Mouse (Mus musculus) megakaryocyte-erythroid progenitor cell, adult 5-6 weeks (primary cell): ENCODE data around the gene Agt. TPM values are rescaled to one million over a fixed set of nuclear protein-coding genes. Genes with fewer than 3 reads are reported as not detected.

Experiments
- ATAC-seq: replicated peaks from 2 replicates; pipeline ENCODE4 v1.8.0; 2016; ENCODE audit warnings: mild to moderate bottlenecking, inconsistent platforms; ENCODE audit not compliant: severe bottlenecking, poor library complexity, low FRiP score, low TSS enrichment
- total RNA-seq, 2 experiments: library from RNA; stranded (forward) in 1 of 2; stranded (reverse) in 1 of 2; fragments of 200-1000, 215-1000 nt in 1 of 2; fragments of >200 nt in 1 of 2; fragmentation: Nextera tagmentation in 1 of 2; gene quantifications; 2 replicates each; pipeline ENCODE4 v1.2.3; 2014 to 2017

Gene Agt
- total RNA-seq (2014; fragmentation: Nextera tagmentation) (not detected in 2 replicates), total RNA-seq (2017) (not detected in 2 replicates)

DNA sequence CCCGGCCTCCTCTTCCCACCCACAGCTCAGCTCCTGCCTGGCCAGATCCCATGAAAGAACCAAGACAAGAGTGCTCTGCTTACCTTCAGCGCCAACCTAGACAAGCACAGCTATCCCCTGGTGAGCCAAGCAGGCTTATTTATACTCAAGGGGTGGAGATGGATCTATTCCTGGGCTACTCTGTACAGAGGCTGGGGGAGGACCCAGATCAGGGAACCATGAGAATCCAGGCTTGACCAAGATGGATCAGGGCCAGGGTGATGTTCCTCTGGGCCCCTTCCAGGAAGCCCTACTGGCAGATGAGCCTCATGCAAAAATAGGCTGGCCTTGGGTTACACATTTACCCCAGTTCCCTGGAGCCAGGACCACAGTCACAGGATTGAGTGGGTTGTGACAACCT, at the start of gene Agt:
Gene Agt (minus strand): TSS at position 114 of the 400 bp plus-strand sequence.
- ATAC-seq: no peak

DNA sequence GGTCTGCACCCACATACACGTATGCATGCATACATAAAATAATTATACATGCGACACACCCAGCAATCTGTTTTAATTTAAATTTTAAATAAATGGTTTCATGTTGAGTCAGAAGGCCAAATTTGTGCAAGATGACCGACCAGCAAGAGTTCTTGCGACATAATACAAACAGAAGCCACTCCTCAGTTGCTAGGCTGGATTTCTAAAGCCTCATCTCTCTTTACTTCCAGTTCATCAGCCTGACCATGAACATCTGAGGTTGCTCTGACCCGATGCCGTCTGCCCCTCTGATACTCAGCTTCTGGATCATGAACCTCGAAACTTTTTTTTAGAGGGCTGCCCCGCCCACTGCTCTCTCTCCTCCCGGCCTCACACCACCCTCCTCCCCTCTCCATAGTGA, 48.7 kb upstream of the Agt start:
- ATAC-seq: no peak

DNA sequence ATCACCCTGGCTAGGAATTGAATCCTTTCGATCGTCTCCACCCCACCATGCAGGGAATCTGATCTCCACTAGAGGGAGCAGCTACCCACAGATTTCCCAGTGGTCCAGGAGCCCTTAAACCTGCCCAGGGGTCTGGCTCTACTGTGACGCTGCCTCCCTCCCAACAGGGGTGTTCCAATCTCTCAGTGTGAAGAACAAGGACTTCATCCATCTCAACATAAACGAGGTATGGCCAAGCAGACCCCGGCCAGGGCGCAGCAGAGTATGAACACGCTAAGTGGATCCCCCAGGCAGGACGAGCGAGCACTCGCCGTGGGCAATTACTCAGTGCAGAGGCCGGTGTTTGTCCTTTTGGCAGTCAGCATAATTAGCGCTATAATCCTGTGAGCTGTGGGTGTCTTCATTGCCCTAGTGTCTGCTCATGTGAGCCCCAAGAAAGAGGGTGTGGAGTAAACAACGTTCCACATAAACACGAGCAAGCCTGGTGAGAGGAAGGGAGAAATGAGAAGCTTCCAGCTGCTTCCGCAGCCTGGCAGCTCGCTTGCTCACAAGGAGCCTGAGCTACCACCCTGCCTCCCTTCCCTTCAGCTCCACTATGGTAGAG, 47.9 kb upstream of the Agt start:
- peak; percentile 89 for ATAC-seq

DNA sequence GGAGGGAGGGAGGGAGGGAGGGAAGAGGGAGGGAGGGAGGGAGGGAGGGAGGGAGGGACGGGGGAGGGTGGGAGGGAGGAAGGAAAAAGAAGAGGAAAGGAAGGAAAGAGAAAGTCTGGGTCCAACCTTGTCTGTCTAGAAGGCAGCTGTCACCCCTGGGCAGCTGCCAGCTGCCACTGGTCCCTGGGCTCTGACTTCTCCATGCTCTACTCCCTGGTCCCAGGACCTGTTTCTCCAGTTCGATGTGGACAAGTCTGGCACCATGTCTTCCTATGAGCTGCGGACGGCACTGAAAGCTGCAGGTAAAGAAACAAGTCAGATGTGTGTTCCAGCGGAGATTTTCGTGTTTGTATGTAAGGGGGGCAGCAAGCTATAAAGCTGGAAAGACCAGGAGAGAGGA, 44.8 kb upstream of the Agt start:
- no peak for ATAC-seq

DNA sequence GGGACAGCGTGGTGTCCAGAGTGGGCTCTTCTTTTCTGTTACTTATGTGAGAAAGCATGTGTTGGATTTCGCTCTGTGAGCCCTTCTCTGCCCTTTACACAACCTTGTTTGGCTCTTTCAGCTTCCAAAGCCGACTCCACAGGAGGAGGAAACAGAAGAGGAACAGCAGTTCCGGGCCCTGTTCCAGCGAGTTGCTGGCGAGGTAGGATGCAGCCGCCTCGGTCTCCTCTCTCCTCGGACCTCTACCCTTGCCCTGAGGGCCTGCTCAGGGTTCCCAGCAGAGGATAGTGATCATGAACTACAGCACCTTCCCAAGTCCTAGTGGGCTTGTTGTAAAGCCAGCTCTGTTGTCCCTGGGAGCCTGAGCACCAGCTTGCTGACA, 39.5 kb upstream of the Agt start:
- ATAC-seq: no peak

GRCm38 (mm10) chr8:124608239-124608971, 38.9 kb upstream of the Agt start:
- ATAC-seq: peak; percentile 37; the same call in 1 of the 2 replicates

DNA sequence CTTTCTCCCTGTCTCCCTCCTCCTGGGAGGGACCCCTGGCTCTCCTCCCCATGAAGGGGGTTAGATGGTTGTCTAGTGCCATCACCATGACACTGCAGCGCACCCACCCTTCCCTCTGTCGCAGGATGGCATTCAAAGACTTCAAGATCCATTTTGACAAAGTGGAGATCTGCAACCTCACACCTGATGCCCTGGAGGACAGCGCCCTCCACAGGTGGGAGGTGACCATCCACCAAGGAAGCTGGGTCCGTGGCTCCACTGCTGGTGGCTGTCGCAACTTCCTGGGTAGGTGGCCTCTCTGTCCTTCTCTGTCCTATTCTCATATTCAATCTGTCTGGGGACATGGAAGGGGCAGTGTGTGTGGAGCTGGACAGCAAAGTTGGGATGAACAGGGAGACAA, 34.6 kb upstream of the Agt start:
- ATAC-seq: no peak

GRCm38 (mm10) chr8:124589393-124589792, 19.9 kb upstream of the Agt start:
- no peak for ATAC-seq

DNA sequence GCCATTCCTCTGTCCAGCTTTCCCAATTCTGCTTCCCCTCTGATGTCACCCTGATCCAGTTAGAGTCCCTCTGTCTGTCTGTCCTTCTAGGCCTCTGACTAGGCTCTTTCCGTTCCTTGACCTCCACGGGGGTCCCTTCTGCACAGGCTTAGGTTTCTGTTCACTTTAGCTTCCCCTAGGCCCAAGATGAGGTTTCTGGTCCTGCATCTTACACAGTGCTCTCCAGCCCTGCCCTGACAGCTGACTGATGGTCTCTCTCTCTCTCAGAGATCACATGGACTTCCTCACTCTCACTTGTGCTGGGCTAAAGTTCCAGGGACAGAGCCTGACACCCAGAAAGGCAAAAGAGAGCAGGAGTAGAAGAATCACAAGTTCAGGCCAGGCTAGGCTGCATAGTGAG, 17.1 kb upstream of the Agt start:
- ATAC-seq: no peak

DNA sequence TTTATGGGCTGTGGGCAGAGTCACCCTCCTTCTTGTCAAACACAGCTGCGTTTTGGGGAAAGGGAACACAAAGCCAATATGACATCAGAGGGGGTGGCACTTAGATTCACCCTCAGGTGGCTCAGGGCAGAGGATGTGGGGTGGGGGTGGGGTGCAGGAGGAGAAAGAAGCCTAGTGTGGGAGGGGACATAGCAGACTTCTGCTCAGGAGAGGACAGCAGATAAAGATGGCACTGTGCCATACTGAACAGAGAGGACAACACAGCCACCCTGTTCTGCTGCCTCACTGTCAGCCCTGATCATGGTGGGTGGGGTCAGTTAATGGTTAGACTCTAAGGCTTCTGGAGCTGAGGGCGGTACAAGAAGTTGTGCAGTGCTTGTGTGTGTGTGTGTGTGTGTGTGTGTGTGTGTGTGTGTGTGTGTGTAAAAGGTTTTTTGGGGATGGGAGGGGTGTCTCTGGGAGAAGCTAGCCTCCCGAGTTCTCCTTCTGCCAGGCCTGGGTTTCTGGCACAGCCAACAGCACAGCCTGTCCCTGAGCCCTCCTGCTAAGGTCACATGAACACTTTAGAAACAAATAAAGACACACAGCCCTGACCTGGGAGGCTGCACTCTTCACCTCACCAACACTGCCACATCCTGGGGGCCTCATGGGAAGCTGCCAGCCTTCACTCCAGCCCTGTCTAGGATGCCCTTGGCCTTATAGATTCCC, 16.4 kb upstream of the Agt start:
- ATAC-seq: peak; percentile 90

DNA sequence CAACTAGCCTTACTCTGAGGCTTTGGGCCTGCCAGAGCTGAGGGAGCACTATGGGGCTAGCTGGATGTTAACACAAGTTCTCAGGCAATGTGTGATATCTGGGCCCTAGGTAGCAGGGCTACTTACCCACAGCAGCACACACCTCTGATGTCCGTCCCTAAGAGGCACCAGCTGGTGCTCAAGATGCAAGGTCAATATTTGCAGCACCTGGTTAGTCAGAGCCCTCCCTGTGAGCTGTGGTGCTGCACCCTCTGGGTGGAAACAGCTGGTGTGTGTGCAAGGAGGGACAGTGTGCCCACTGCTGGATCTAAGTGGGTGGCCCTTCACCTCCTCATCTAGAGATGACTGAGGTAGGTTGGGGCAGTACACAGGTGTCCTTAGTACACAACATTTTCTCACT, 7.2 kb upstream of the Agt start:
- no peak for ATAC-seq

- ATAC-seq: no peak
Observed at GRCm38 (mm10) chr8:124575811-124576210, 6.3 kb upstream of the Agt start, which contains the start of gene Capn9. Gene Capn9, plus strand, starts transcription at chr8:124576111.

DNA sequence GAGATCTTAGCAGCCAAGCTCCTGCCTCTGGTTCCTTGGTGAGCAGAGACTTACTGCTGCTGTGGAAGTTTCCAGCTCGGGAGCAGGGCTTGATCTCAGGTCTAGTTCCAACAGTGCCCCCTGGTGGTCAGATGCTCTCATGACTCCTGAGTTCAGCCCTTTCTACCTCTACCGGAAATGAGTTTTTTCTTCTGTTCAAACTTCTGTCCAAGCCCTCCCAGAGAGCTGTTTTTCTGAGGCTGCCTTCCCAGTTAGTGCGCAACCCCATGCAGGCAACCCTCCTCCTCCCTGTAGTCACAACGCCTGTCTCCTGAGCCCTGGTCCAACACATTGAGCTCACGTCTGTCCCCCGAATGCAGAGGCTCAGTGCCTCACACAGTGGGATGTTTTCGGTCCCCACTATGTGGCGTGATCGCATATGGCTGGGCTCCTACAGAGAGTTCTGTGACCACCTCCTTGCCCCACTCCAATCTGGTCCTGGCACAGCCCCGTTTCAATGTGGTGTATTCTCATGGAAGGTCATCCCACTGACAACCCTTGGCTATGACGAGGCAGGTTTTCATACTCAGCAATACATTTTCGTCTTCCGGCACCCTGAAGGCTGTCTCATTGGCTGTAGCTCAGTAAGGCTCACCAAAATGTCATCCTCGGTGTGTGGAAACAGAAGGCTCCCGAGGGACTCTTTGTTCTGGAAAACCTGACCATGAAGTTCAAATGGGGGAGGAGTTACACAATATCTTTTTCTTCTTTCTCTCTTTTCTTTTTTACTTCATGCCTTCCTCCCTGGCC, 4.2 kb upstream of the Agt start:
- peak; percentile 86 for ATAC-seq

- no peak for ATAC-seq
Observed at GRCm38 (mm10) chr8:124572430-124572775, 2.9 kb upstream of the Agt start.

DNA sequence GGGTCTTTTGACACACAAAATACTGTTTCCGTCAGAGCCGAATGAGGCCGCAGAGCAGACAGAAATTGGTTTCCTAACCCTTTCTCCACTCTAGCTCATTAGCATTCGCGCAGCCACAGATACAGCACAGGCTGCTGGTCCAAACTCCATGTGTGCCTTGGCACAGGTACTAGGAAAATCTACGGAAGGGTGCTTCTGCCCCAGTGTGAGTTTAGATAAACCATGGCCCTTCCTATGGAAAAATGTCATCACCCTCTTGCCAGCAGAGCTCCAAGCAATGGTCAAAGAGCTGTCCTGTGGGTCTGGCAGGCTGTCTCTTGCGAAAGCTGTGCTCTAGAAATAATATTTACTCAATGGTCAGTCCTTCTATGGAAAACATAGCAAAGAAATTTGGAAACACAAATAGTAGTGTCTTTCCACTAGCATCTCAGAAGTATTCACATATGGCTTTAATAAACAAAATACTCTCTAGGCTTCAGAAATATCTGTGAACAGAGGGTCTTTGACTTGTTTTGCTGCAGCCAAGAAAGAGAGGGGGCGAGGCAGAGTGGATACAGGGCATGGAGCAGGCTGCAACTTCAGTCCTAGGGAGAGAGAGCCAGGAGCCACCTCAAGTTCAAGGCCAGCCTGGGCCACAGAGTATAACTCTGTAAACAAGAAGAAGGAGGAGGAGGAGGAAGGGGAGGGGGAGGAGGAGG, 2.4 kb upstream of the Agt start:
- ATAC-seq: no peak

DNA sequence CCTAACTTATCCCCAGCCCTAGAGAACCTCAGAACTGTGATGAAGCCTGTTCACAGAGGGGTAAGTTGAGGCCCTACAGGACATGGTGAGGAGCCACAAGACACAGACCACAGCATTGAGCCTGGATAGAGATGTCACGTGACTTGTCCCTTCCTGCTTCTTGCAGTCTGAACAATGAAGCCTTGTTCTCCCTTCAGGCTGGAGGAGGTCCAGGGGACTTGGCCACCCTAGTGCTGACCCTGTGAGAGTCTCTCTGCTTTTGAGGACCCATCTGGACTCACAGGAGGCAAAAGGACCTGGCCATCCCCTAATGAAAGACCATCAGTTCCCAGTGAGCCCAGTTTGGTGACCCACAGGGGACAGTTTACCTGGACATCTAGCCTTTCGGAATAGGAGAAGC, 406 bp downstream of the Agt start:
- no peak for ATAC-seq

DNA sequence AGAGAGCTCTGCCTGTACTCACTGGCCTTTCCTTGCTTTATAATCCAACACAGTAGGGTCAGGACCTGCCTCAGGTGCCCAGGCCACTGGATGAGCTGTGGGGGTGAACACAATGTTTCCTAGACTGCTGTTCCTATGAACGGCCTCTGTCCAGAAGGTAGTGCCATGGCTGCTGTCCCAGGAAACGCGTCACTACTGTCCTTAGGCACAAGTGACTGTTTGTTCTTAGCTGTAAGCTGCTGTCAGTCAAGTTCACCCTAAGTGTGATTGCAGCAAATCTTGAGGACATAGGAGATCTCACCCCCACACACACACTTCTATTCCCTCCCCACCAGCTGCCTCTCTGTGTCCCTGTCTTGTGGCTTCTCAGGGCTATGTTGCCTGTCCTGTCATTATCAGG, 1.9 kb downstream of the Agt start:
- no peak for ATAC-seq

GRCm38 (mm10) chr8:124567126-124567525, 2.4 kb downstream of the Agt start:
- no peak for ATAC-seq

DNA sequence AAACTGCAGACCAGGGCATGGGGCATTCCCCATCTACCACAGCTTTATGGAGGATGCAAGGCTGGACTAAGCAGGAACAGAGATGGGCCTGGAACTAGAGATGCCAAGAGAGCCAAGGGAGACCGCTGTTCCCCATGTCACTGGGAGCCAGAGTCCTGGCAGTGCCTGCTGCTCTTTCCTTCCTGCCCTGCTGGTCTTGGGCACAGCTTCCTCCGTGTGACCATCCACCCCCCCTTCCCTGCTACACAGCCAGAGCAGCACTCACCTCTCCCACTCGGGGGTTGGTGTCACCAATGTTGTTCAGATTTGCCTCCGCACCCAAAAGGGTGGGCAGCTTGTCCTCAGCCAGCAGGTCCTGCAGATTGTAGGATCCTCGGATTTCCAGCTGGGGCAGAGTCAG, 12.0 kb downstream of the Agt start:
- ATAC-seq: no peak
